10 mouse cellular contexts compared by ENCODE assay signal in genomic region chr11:60774158-60774689, GRCm38 (mm10).
"Had no signal": no experiment of that assay in that cellular context is flagged by ENCODE, and none has a peak within 500 bp of the region (broad histone marks: within the 10 kb centered on the region; RNA-seq: fewer than 3 reads in every experiment).

No protein-coding gene starts in this region.

- H3K9me3 ChIP-seq: limb, embryonic 12.5 days; midbrain, embryonic 13.5 days had no signal

- H3K27ac ChIP-seq: kidney, postnatal 0 days; layer of hippocampus, adult 2 months; limb, embryonic 12.5 days; midbrain, embryonic 13.5 days had no signal

- H3K4me3 ChIP-seq: layer of hippocampus, adult 2 months; limb, embryonic 12.5 days; midbrain, embryonic 13.5 days had no signal

- DNase-seq: kidney, adult 8-10 months; kidney, postnatal 36 days; lung, adult 2 months; right cerebral cortex, postnatal 25 days; thymus, postnatal 36 days had no signal

- H3K9ac ChIP-seq: limb, embryonic 12.5 days had no signal

- H3K27me3 ChIP-seq: limb, embryonic 12.5 days; midbrain, embryonic 13.5 days had no signal

- ATAC-seq: intestine, embryonic 16.5 days; midbrain, embryonic 13.5 days had no signal
